Mouse (Mus musculus) E14TG2a.4 (cell line): ENCODE results near the gene Magi1.

Source experiments
- CTCF ChIP-seq: conservative IDR thresholded peaks from 2 replicates; pipeline ENCODE4 v1.5.1; 2014; ENCODE audit warnings: low read length
- NANOG ChIP-seq: IDR thresholded peaks from 2 replicates; pipeline ENCODE4 v1.6.1; 2014; ENCODE audit warnings: borderline replicate concordance, low read length, mixed read lengths

GRCm38 (mm10) chr6:93822221-93822897 is 461.4 kb downstream of the Magi1 start:
- TF ChIP-seq CTCF: no peak
- TF ChIP-seq NANOG: no peak
